Mouse (Mus musculus): Measurements from ENCODE around the gene Zfp770. TPM values are rescaled to one million over a fixed set of nuclear protein-coding genes. Genes with fewer than 3 reads are reported as not detected.

Zfp770 gene
- total RNA-seq, 2 experiments from 2014 or later, result 27.3 to 29.2 TPM

DNA sequence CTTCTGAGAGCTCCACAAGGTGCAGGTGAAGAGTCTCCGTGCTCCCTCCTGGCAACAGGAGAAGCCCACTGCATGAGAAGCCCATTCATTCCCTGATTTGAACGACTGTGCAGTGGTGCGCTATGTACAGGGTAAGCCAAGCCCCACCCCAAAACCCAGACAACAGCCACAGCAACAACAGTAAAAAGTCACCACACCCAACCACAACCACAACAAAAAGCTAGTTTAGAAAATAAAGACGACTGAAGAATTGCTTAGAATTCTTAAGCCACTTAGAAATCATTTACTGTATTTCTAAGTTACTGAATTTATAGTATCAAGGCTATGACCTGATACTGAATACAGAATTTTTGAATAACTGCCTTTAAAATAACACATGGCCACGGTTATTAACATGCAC lies 56.4 kb downstream of the Zfp770 start:
- DNase-seq (ENCODE audit: low spot score in 2 of 2), result no peak

- no peak for DNase-seq (ENCODE audit: low spot score in 2 of 2)
Measured at GRCm38 (mm10) chr2:114143842-114144241, 57.4 kb downstream of the Zfp770 start.

Small RNAs within 50 kb of the gene (microRNA-seq; reads per million reads assigned to microRNA genes)
- 0 reads per million in 2 experiments for gene Mir7002

Other genes with a start within 250 kb of the Zfp770 start
- gene Gjd2, start 187.8 kb downstream of the Zfp770 start, total RNA-seq (2021), result 10 to 100 TPM; 17.4 to 19.9 TPM
- gene Actc1, start 147.9 kb downstream of the Zfp770 start, total RNA-seq (2021), result not detected
- gene Aqr, start 14.4 kb downstream of the Zfp770 start, total RNA-seq (2021), result 10 to 100 TPM; 26.0 to 27.3 TPM

Measured in layer of hippocampus, postnatal 10 days (tissue).